Mouse (Mus musculus) c-Kit-positive CD71-positive TER-119-negative erythroid progenitor cells, embryonic 14.5 days (primary cell): ENCODE measurements around the gene Rpl5.
A peak's percentile ranks its signal among the peaks of the same experiment; 100 is the strongest.
"Not testable (repeated sequence)": the region's sequence is repeated elsewhere in the genome, so short reads cannot be mapped to it uniquely, and the experiment has no call there.

Source experiments
- DNase-seq: peaks from one replicate; pipeline ENCODE4 v3.0.0-alpha.2; 2013; ENCODE audit warnings: low read depth

The Rpl5 gene

GRCm38 (mm10) chr5:107901014-107901615, 813 bp downstream of the Rpl5 start:
- no peak for DNase-seq

DNA sequence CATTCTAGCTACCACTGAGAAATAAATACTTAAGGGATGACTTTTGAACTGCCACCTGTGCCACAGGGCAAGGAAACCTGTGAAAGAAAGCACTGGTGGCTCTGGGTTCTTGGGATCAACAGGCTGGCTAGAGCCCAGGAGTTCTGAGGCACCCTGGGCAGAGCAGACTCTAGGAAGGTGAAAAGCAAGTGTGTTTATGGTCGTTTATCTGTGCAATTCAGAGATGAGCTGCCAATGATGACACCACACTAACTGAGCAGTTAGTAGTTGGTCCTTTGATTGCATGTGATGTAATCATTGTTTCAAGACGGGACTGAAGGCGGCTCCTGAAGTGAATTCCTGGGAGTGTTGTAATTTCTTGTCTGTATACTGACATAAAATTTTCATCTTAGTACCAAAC, 4.0 kb downstream of the Rpl5 start:
- no peak for DNase-seq

DNA sequence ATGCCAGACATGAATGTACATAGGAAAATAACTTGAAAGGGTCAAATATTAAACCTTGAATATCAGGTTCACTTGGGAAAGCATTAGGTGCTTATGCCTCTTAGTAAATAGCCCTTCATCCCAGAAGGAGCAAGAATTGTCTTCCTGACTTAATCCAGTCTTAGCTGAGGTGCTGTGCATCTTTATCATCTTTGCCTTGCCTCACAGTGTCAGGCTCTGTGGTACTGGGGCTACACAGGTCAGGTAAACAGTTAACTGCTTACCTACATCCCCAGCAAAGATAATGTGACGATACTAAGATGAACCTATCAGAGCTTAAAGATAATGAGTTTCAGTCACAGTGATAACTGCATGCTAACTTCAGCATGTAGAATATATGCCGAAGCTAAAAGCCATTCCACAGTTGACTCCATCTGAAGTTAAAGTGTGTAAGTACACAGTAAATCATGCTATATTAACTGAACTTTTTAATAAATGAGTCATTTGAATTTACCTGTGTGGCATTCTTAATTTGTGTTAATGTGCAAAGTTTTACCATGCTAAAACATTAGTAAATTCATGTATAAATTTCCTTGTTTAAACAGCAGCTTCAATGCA, 8.3 kb downstream of the Rpl5 start:
- DNase-seq, result no peak

DNA sequence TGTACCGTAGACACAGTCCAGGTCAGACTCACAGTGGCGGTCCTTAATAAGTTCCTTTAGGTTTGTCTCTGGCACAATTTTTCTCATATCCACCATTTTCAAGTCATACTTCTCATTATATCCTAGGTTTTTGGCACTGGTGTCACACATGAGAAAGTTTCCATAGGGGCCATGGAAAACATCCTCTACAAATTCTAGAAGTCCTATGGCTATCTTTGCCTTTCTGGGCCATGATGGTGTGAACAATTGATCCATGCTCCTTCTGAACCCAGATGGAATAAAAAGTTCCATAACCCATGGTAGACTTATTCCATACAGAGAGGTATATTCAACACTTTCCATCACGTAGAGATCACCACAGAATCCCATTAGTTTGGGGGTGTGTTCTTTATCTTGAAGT, 9.4 kb downstream of the Rpl5 start:
- DNase-seq, result no peak

DNA sequence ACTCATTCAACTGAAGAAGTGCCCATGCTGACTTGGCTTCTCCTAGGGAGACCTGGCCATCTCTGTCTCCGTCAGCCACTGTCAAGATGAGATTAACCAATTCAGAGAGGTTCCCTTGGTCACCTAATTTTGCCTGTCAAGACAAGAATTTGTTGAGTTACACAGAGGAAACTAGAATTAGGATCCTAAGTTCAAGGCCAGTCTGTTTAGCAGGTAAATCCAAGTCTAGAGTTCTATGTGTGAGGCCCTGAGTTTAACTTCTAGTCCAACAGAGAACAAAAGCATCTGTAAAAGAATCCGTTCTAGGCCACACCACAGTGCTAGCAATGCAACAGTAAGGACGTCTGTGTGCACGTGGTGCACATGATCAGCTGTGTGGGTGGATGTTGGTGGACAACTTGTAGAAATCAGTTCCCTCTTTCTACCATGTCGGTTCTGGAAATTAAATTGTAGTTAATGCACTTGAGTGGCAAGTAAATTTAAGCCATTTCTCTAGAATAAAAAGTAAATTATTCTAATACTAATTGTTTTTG, 9.8 kb downstream of the Rpl5 start:
- DNase-seq, result no peak

DNA sequence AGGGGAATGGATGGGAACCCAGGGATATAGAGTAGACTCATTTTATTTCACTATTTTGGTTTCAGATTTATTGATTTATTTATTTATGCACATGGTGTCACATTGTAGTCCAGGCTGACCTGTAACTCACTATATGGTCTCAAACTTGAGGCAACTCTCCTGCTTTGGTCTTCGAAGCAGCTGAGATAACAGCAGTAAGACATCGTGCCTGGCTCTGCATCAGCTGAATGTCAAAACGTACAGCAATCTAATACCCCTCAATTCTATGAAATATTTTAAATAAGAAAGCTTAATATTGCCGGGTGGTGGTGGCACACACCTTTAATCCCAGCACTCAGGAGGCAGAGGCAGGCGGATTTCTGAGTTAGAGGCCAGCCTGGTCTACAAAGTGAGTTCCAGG, 10.7 kb downstream of the Rpl5 start:
- DNase-seq, result no peak

GRCm38 (mm10) chr5:107915280-107915679, 15.0 kb downstream of the Rpl5 start:
- no peak for DNase-seq

- peak; percentile 73 for DNase-seq
Measured at GRCm38 (mm10) chr5:107921400-107922252, 21.3 kb downstream of the Rpl5 start.

- no peak for DNase-seq
Measured at GRCm38 (mm10) chr5:107922836-107923235, 22.5 kb downstream of the Rpl5 start.

GRCm38 (mm10) chr5:107924564-107924963, 24.3 kb downstream of the Rpl5 start:
- no peak for DNase-seq

- DNase-seq, result no peak
Measured at GRCm38 (mm10) chr5:107926550-107927249, 26.4 kb downstream of the Rpl5 start.

- no peak for DNase-seq
Measured at GRCm38 (mm10) chr5:107932556-107932955, 32.3 kb downstream of the Rpl5 start.

DNA sequence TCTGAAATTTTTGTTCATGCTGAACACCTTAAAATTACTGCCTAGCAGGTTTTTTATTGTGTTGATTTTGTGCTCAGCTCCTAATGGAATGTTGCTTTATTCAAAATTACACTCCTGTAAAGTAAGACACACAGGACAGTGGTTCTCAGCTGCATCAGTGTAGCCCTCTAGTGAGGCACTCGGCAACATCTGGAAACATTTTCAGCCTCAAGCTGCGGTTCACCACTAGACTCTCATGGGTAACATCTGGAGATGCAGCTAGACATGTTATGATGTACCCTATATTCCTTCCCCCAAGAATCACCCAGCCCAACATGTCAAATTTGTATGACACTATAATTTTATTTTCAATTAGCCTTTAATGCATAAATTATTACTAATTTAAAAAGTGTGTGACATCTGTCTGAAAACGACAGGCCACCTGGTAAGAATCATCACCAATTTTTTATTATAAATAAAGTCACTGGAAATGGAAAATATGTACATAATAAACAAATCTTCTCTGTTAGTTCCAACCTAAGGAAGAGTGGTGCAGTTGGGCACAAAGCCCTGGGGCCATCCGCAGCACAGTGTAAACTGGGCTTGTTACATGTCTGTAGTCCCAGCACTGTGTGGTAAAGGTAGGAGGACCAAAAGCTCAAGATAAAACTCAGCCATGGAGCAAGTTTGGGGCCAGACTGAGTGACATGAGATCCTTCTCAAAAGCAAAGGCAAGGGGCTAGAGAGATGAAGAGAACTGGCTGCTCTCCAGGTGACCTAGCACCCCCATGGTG, 33.1 kb downstream of the Rpl5 start:
- no peak for DNase-seq

- no peak for DNase-seq
Measured at GRCm38 (mm10) chr5:107934770-107935543, 34.7 kb downstream of the Rpl5 start.

DNA sequence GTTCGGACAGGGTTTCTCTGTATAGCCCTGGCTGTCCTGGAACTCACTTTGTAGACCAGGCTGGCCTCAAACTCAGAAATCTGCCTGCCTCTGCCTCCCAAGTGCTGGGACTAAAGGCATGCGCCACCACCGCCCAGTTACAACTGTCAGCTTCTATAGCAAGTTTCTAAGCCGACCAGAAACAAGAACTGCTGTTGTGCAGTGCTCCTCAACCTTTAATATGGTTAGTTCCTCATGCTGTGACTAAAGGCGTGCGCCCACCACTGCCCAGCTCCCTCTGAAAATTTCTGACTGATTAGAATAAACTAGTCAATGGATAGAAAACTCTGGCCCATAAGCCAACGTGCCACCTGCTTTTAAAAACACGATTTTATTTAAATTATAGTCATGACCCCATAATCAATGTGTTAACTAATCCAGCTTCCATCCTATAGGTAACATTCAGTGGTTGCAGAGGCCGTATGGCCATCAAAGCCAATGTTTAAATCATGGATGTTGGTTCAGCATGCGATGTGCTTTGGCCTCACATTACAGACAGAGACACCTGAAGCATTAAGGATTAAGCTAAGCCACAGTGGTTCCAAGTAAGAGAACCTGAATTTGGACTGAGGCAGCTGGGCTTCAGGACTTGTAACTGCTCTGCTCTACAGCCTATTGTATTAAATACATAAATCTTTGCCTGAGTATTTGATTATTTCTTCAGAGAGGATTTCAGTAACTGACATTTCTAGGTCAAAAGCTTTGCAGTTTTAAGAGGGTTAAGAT, 36.5 kb downstream of the Rpl5 start:
- no peak for DNase-seq

DNA sequence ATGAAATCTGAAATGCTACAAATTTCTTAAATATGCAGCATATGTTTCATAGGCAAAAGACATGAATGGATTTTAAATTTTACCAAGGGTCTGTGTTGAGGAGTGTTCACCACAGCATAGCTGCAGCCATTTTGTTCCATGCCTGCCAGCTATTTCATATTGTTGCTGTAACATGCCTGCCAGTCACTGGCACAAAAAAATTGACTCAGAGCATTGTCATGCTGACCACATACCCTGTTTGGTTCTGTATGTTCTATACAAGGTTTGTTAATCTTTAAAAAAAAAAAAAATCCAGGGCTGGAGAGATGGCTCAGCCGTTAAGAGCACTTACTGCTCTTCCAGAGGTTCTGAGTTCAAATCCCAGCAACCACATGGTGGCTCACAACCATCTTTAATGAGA, 38.2 kb downstream of the Rpl5 start:
- DNase-seq, result not testable (repeated sequence)

- DNase-seq, result no peak
Measured at GRCm38 (mm10) chr5:107938886-107939285, 38.6 kb downstream of the Rpl5 start.

GRCm38 (mm10) chr5:107939701-107940100, 39.4 kb downstream of the Rpl5 start:
- DNase-seq, result no peak

- no peak for DNase-seq
Measured at GRCm38 (mm10) chr5:107941222-107941621, 40.9 kb downstream of the Rpl5 start.

GRCm38 (mm10) chr5:107942941-107943340, 42.6 kb downstream of the Rpl5 start:
- no peak for DNase-seq
